Mouse (Mus musculus): ENCODE results near the gene Pelo. TPM values are rescaled to one million over a fixed set of nuclear protein-coding genes. Genes with fewer than 3 reads are reported as not detected.

Pelo gene
- total RNA-seq, 2 experiments from 2014 or later, result 20.4 to 22.0 TPM

DNA sequence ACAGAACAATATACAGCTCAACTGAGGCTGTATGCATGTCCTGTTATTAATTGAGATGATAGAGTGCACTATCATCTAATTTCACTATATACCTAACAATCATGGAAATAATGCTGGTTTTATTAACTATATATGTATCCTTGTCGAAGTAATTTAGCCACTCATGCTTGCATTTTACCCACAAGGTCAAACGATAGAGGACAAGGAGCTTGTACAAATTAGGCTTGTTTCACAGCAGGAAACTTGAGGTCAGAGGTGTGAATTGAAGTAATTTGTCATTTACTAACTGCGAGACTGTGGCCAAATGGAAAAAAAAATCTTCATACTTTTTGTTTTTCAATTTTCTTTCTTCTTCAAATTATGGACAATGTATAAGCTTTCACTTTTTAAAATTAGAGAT is 8.2 kb upstream of the Pelo start:
- intact Hi-C loops (cut with DNase I), result no loop called here
- DNase-seq, result no peak

DNA sequence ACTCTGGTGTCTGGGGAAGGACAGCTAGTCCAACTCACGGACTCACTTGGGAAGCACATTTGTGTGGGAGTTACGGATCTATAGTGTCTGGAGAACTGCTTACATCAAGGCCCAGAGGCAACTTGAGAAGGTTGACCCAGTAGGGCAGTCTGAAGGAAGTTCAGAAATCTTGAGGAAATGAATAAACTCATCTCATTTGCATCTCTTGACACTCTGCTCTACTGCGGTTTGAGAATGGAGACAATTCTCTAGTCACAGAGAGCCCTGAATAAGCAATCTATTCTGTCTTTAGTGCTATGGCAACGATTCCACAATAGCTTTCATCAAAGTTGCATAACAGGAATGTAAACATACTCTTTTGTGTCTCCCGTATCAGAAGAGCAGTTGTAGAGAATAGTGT is 7.0 kb upstream of the Pelo start:
- DNase-seq, result no peak
- intact Hi-C loops (cut with DNase I), result no loop called here

DNA sequence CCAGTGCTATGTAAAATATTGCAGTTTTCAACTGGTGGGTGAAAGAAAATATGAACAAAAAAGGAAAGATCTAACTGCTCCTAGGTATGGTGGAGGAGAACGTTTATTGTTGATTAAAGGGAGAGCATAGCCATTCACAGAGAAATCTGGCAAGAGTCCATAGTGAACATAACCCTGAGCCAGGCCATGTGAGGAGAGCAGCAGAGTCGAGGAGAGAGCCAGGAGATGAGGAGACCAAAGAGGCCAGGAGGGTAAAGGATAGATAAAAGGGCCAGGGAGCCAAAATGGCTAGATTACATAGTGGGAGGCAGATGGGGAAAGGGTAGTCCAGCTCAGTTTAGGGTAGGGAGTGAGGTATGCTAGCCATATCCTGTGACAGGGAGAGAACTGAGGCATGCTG is 6.2 kb upstream of the Pelo start:
- intact Hi-C loops (cut with DNase I), result no loop called here
- no peak for DNase-seq

DNA sequence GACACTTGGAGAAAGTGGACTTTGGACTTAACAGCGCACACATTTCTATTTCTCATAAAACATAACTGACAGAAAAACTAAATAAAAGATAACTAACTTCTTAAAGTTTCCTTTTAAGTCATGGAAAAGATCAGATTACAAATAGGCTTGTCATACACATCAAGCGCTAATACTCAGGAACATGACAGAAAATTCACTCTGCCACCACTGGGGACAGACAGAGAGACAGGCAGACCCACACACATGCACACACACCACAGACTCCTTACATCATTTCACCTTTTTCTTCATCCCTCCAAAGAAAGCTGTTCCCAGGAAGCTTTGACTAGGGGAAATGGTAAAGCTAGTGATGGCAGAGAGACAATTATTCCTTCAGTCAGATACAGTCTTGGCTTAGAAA is 5.4 kb upstream of the Pelo start:
- intact Hi-C loops (cut with DNase I), result no loop called here
- DNase-seq, result no peak

DNA sequence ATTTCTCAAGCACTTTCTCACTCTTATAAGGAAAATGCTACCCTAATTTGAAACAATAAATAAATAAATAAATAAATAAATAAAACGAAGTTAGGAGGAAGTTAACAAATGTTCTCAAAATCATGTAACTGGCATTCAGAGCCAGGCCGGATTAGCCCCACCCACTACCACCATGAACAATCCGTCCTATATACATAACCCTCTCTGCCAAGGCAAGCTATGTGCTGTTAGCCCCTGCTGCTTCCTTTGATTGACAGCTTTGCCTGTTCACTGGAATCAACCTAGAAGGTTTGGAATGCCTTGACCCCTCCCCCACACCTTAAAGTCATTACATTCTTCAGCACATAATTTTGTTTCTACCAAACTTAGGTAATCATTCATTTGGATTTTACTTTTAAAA is 1.5 kb upstream of the Pelo start:
- DNase-seq, result no peak
- intact Hi-C loops (cut with DNase I), result no loop called here

DNA sequence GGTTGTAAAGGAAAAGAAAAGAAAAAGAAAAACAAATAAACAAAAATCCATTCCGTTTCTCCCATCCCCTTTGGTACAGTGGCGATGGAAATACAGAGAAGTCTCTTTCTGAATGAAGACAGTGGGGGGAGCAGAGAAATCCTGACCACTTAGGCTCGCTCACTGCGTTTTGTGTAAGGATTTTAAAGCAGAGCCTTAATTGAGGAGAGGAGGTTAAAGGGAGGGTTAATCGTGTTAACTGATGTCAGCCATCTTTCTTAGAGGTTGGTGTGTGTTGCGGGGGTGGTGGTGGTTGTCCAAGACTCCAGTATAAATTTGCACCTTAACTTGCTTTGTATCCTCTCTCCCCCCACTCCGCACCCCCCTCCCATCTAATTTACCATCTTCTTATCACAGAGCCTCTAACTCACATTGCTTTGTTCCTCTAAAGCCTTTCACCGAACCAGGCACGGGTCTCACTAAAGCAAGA is 1.0 kb upstream of the Pelo start:
- intact Hi-C loops (cut with DNase I), result no loop called here
- DNase-seq, result no peak

DNA sequence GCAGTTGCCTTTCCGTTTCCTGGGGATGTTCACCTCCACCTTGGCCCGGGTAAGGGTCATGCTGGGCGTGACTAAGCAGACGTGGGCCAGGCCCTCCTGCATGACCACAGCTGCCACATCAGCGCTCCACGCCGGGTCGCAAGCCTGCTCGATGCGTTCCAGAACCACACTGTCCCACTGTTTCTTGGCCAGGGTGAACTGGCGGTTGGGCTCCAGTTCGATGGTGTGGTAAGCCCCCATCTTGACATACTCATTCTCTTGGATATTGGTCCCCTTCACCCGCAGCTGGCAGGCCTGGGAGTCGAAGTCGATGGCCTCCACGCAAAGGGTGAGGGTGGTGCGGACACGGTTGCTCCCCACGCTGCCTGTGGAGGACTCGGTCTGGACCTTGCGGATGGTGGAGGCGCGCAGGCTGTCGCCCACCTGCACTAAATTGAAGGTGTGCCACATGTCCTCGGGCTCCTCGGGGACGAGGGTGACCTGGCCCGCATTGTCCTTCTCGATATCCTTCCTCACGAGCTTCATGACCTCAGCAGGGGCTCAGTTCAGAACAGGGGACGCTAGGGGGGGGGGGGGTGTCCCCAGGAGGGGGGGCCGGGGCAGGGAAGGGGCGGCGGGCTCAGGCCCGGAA is 476 bp downstream of the Pelo start:
- intact Hi-C loops (cut with DNase I), result no loop called here
- peak; percentile 29 for DNase-seq

DNA sequence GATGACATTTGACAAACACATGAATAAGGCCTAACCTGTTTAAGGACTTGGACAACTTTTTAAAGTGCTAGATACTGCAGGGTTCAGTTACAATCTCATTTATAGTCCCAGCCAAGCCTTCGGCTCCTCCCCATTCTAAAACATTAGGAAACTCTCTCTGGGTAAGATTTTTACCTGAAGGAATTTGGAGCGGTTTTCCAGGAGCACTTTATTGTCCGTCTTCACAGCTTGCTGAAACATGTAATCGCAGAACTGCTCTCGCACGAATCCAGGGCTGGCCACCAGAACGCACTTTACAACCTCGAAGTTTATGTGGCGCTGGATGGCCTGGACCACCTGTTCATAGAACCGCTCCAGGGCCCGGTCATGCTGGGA is 979 bp downstream of the Pelo start:
- no peak for DNase-seq
- intact Hi-C loops (cut with DNase I), result no loop called here

DNA sequence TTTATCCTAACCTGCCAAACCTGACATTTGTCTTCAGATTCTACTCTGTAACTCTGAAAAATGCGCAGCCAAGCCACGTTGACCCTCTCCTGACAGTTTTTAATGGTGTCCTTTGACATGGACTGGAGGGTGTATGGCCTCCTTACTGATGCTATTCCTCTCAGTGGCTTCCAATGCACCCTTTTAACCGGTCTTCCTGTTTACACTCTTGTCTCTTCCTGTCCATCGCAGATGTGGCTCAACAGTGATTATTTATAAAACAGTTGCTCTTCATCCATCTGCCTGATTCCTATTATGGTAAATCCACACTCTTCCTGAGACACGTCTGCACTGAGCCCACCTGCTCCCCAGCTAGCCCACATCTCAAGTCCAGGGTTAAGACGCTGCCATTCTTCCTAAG is 4.0 kb downstream of the Pelo start:
- no peak for DNase-seq
- intact Hi-C loops (cut with DNase I), result no loop called here

DNA sequence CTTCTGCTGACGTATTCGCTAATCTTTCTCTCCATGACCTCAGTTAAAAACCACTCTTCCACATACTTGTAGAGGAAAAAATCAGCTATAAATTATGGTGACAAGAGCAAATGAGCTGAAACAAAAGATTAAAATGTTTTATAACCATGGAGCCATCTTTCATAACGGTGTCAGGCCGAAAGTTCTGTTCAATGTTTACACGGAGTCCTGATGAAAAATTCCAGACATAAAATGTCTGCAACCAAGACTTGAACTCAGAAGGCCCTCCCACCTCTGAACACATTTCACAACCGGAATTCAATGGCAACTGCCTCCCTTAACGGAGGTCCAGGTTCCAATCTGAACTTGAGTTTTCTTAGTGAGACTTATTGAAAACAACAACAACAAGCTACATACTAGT is 7.6 kb downstream of the Pelo start:
- intact Hi-C loops (cut with DNase I), result no loop called here
- no peak for DNase-seq

DNA sequence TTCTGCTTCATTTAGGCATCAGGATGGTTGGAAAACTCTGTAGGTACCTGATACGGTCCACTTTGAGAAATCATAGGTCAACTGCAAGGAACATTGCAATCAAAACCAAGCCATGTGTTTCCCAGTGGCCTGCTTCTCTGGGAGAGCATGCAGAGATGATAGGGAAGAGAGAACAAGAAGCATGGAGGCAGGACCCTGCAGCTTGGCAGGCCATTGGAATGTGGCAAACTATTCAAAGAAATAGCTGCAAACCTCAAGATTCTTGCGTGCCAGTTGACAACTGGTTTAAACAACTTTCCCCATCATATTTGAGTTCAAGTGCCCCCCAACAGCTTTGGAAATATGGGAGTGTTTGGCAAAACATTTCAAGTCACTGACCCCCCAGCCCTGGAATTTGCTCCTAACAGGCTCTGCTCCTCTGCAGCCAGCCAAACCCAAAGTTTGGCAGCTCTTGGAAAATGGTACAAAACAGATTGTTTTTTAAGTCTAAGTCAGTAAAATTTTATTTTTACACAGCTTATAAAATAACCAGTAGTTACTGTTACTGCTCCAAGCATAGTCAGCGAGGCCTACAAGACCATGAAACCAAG is 9.9 kb downstream of the Pelo start:
- intact Hi-C loops (cut with DNase I), result no loop called here

DNA sequence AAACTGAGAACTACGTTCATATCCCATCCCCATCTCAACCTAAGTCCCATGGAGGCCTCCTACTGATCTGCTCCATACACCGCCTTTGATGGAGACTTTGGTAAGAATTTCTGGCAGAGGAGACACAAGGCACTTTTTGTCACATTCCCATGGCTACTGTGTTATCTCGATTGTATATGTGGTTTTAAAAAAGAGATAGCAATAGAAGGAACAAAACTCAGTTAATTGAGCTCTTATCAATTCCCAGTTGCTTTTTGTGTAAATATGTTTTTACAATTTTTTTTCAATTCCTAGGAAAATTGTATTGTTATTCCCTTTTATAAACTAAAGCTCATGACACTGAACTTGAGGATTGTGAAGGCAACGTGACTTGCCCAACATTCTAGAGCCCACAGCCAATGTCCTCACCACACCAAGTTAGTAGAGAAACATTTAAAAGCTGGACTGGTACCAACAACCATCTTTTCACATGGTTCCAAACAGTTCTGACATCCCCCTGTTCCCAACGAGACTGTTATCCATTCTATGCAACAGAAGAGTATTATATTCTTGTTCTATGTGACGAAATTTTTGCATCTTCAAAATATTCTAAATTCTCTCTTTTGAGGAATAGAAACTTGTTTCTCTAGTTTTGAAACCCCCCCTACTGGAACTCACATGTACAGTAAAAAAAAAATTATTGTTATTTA is 10.8 kb downstream of the Pelo start:
- no peak for DNase-seq
- intact Hi-C loops (cut with DNase I), result no loop called here

More for the DNA sequence above, 9.9 kb downstream of the Pelo start:
- DNase-seq, result no peak

DNA sequence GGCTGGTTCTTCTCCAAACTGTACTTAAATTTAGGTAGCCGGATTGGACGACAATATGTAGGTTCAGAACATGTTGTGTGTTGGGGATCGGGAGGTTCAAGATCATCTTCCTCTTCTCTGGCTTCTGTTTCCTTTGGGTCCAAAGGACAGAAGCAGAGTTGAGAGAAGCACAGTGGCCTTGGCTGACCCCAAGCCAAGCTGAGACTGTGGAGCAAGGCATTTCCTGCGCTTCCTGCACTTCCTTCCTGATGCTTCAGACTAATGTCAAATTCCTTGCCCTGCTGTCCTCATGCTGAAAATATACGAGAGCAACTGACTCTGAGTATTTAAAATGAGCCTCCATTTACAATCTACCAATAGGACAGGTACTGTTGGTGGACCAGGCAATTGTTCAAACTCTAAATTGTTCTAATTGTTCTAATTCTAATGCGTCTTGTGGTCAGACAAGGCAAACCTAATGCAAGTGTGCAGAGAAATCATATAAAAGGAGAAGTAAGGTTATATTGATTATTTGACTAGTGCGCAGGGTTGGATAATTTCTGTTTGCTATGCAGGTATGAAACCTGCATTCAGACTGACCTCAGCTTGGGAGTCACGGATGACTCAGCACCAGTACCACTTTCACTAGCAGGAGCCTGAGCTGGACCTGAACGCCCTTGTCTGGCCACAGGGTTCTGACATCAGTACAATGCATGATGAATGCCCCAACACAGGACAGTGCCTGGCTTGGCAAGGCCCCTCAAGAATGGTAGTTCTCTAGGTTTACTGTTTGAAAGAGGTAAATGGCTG is 12.4 kb downstream of the Pelo start:
- intact Hi-C loops (cut with DNase I), result no loop called here
- no peak for DNase-seq

DNA sequence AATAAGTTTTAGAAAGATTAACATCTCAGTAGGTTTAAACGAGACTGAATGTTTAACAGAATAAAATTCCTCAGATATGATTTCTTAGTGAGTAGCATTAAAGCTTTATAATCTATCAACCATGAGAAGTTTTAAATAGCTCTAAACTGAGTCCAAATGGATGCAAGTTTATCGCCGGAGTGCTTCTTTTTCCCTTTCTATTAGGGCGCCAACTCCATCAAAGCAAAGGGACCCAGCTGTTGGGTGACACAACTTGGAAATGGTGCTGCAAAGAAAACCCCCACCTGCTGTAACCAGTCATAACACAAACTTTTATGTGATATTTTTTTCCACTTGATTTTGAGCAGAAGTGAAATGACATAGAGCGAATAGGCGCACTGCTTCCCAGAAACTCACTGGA is 17.6 kb downstream of the Pelo start:
- no peak for DNase-seq
- intact Hi-C loops (cut with DNase I), result no loop called here

DNA sequence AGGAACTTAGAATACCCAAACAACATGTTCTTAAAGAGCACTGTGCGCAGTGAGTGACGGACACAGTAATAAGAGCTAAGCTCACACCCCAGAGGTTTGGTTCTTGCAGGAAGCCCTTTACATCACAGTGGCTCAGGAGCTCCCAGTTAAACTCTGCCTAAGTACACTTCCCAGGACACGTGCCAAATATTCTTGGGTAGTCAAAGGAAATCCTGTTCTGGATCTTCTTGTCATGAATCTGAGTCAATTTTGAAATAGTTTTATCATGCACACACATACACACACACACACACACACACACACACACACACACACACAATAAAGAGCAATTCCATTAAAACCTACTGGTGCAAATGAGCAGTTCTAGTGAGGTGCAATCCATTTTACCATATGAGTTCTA is 18.6 kb downstream of the Pelo start:
- intact Hi-C loops (cut with DNase I), result no loop called here
- no peak for DNase-seq

DNA sequence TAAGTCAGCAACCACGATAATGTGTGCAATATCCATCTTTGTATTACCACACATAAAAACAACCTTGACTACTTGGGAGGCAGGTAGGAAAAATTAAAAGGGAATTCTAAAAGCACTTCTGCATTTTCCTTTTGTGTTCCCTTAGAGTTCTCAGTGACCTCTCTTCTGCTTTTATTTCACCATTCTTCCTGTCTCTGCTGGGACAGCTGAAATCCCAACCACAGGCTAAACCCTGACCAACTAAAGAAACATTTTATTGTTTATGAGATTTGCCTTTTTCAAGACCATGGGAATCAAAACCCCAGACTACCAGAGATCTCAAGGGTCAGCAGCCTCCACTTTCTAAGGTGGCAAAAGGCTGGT is 22.0 kb downstream of the Pelo start:
- intact Hi-C loops (cut with DNase I), result no loop called here
- DNase-seq, result no peak

DNA sequence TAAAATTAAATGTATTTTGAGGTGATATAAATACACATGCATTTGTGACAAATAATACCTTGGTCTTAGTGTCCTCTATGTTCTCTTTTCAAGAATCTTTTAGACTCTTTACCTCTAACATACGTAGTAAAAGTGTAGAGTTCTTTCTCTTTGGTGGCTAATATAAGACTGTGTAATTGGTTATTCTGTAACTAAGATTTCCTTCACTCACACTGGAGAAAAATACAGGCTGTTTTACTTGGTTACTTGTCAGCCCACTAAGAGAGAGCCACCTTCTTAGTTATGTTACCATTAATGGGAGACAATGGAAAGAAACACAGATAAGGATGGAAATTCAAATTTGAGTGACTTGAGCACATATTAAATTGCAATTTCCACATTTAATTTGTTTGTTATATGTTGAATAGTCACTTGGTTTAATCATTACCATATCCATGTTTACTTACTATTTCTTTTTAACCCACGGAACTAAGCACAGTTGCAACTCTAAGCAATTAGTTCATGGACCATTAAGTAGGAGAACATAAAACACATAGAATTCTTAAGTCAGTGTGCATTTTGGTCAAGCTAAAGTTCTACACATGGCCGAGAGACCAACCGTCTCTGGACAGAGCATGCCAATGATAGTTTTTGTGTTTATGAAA is 22.5 kb downstream of the Pelo start:
- intact Hi-C loops (cut with DNase I), result no loop called here
- no peak for DNase-seq

DNA sequence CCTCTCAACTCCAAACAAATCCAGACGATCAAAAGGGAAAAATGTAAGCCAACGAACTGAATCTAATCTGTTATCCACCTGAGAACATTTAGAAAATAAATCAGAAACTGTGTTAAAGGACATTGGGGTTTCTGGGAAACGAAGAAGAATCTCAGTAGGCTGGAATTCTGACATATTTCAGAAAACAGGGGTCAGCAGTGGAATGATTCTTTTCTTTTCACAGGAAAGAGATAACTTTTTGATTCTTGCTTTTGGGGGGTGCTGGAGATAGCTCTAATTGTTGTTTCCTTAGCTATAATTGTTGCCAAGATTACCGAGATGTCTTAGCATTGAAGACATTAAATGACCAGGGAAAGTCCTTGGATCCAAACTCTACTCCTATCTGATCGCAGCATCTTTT is 32.4 kb downstream of the Pelo start:
- intact Hi-C loops (cut with DNase I), result no loop called here

DNA sequence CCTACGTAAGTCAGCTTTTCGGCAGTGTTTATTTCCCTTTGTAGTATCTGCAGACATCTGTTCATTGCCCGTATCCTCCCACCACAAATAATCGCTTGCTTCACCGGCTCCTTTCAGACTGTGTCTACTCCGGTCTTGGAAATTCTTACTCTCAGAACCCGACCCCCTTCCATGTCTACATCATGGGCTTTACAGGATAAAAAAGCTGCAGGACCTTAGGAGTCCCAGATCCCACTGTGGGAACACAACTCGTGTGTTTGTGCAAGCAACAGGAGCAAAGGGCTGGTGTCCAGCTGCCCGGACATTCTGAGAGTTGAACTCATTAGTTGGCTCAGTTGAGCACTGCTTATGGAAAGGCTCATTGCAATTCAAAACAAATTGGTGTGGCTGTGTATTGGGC is 35.2 kb downstream of the Pelo start:
- intact Hi-C loops (cut with DNase I), result no loop called here

More for the DNA sequence above, 32.4 kb downstream of the Pelo start:
- DNase-seq, result no peak

DNA sequence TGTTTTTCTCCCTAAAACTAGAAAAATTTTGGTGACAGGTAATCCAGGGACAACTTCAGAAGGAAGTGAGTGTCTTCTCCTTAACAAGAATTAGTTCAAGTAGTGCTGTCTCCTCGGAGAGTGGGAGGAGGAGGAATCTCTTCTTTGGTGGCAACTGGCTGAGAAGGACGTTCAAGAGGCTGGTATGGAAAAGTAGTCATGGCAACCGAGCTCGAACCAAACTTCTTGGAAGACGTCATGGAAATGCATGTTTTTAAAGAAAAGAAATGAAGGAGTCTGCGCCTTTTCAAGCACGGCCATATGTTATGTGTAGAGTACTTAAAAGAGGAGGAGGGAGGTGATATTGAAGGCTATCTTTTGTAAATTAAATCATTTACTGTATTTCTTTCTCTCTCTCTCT is 37.4 kb downstream of the Pelo start:
- DNase-seq, result no peak
- intact Hi-C loops (cut with DNase I), result no loop called here

More for the DNA sequence above, 35.2 kb downstream of the Pelo start:
- no peak for DNase-seq
